Mouse (Mus musculus): ENCODE data around the gene Efhd1. TPM values are rescaled to one million over a fixed set of nuclear protein-coding genes. Genes with fewer than 3 reads are reported as not detected.

Efhd1 gene
- total and polyA plus RNA-seq, 3 experiments = 0.15 TPM; not detected in 2

GRCm38 (mm10) chr1:87270641-87271467 lies 6.7 kb downstream of the Efhd1 start:
- no peak overlapping the region for H3K4me3 ChIP-seq (ENCODE audit: control insufficient read depth in 1 of 2, insufficient read depth in 1 of 2, low read depth in 2 of 2, low read length in 2 of 2)
- DNase-seq (ENCODE audit: low read depth, low spot score) = no peak
- no peak for TF ChIP-seq E2F4 (IDR thresholded peaks at IDR 0.05; ENCODE audit: borderline replicate concordance, low read depth, low read length)
- no peak for TF ChIP-seq MAZ (IDR thresholded peaks at IDR 0.05; ENCODE audit: low read depth, low read length)
- no peak for TF ChIP-seq JUND (IDR thresholded peaks at IDR 0.05; ENCODE audit: low read depth, low read length)
- TF ChIP-seq BHLHE40 (IDR thresholded peaks at IDR 0.05; ENCODE audit: borderline replicate concordance, low read depth, low read length) = no peak
- TF ChIP-seq ZNF384 (IDR thresholded peaks at IDR 0.05; ENCODE audit: low read depth, low read length) = no peak
- no peak for TF ChIP-seq SMC3 (IDR thresholded peaks at IDR 0.05; ENCODE audit: low read depth, low read length)
- no peak for TF ChIP-seq RAD21 (IDR thresholded peaks at IDR 0.05; ENCODE audit: low read depth, low read length)
- no peak for TF ChIP-seq GABPA (IDR thresholded peaks at IDR 0.05; ENCODE audit: low read depth, low read length)
- TF ChIP-seq POLR2A (IDR thresholded peaks at IDR 0.05; ENCODE audit: control insufficient read depth in 1 of 2, insufficient read depth in 1 of 2, low read depth in 1 of 2, low read length in 2 of 2, poor library complexity in 1 of 2) = no peak
- TF ChIP-seq NELFE (IDR thresholded peaks at IDR 0.05; ENCODE audit: low read depth, low read length) = no peak
- no peak for TF ChIP-seq POLR2AphosphoS2 (IDR thresholded peaks at IDR 0.05; ENCODE audit: low read length)
- no peak for TF ChIP-seq TCF12 (IDR thresholded peaks at IDR 0.05; ENCODE audit: low read depth, low read length)
- H3K4me1 ChIP-seq (ENCODE audit: control insufficient read depth in 1 of 2, insufficient read depth in 2 of 2, low read length in 2 of 2) = no peaks in the 10 kb centered on the region
- no peaks in the 10 kb centered on the region for H3K79me2 ChIP-seq (ENCODE audit: control insufficient read depth, insufficient read depth, low read length, poor library complexity)
- no peaks in the 10 kb centered on the region for H3K9me3 ChIP-seq (replicated peaks; ENCODE audit: insufficient read depth, low read length)
- H3K27ac ChIP-seq (ENCODE audit: control insufficient read depth, low read depth, low read length) = no peak overlapping the region
- no peaks in the 10 kb centered on the region for H3K36me3 ChIP-seq (ENCODE audit: control insufficient read depth in 1 of 2, insufficient read depth in 2 of 2, low read length in 2 of 2)
- peaks cover 0 to 10% of the 10 kb centered on the region in 2 experiments; a peak in 3 of 4 replicates for H3K27me3 ChIP-seq (ENCODE audit: control insufficient read depth in 1 of 2, insufficient read depth in 2 of 2, low read length in 2 of 2)
- no peak overlapping the region for H3K9ac ChIP-seq (ENCODE audit: control insufficient read depth, low read depth, low read length, poor library complexity, severe bottlenecking)

DNA sequence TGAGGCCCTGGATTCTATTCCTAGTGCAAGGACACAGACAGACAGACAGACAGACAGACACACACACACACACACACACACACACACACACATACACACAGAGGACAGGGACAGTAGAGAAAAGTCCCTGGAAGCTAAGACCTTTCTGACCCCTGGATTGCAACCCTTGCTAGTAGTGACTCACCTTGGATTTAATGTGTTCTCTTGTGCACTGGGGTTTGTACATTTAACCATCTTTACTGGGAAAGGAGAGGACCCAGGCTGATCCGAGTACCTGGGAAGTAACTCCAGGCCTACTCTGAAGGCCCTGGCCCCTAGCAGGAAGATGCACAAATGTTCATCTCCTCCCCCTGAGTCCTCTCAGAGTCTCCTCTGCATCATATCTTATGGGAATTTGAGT lies 7.4 kb downstream of the Efhd1 start:
- Histone ChIP-seq H3K4me1 (ENCODE audit: control insufficient read depth in 1 of 2, insufficient read depth in 2 of 2, low read length in 2 of 2) (no peaks in the 10 kb centered on the region), H3K79me2 (ENCODE audit: control insufficient read depth, insufficient read depth, low read length, poor library complexity) (no peaks in the 10 kb centered on the region), H3K9ac (ENCODE audit: control insufficient read depth, low read depth, low read length, poor library complexity, severe bottlenecking) (no peak overlapping the region), H3K36me3 (ENCODE audit: control insufficient read depth in 1 of 2, insufficient read depth in 2 of 2, low read length in 2 of 2) (no peaks in the 10 kb centered on the region), H3K9me3 (replicated peaks; ENCODE audit: insufficient read depth, low read length) (no peaks in the 10 kb centered on the region), H3K27me3 (ENCODE audit: control insufficient read depth in 1 of 2, insufficient read depth in 2 of 2, low read length in 2 of 2) (peaks cover 0 to 10% of the 10 kb centered on the region in 2 experiments; a peak in 3 of 4 replicates), H3K4me3 (ENCODE audit: control insufficient read depth in 1 of 2, insufficient read depth in 1 of 2, low read depth in 2 of 2, low read length in 2 of 2) (no peak overlapping the region), H3K27ac (ENCODE audit: control insufficient read depth, low read depth, low read length) (no peak overlapping the region)
- no peak for DNase-seq (ENCODE audit: low read depth, low spot score)
- no peak for TF ChIP-seq SMC3 (IDR thresholded peaks at IDR 0.05; ENCODE audit: low read depth, low read length)
- TF ChIP-seq USF1 (IDR thresholded peaks at IDR 0.05; ENCODE audit: low read depth, low read length) = no peak
- no peak for TF ChIP-seq CHD1 (IDR thresholded peaks at IDR 0.05; ENCODE audit: low read depth, low read length)
- no peak for TF ChIP-seq USF2 (IDR thresholded peaks at IDR 0.05; ENCODE audit: borderline replicate concordance in 1 of 2, insufficient read depth in 1 of 2, low read depth in 1 of 2, low read length in 2 of 2)
- TF ChIP-seq HCFC1 (IDR thresholded peaks at IDR 0.05; ENCODE audit: low read depth, low read length) = no peak
- no peak for TF ChIP-seq E2F4 (IDR thresholded peaks at IDR 0.05; ENCODE audit: borderline replicate concordance, low read depth, low read length)
- no peak for TF ChIP-seq MAZ (IDR thresholded peaks at IDR 0.05; ENCODE audit: low read depth, low read length)
